Mouse (Mus musculus): ENCODE results near the gene Ninj1. TPM values are rescaled to one million over a fixed set of nuclear protein-coding genes. Genes with fewer than 3 reads are reported as not detected.
A peak's percentile ranks its signal among the peaks of the same experiment; 100 is the strongest.

The Ninj1 gene
- total RNA-seq, 2 experiments from 2014 or later, result 23.7 to 26.1 TPM

GRCm38 (mm10) chr13:49193650-49194049 is 6.4 kb downstream of the Ninj1 start:
- DNase-seq (ENCODE audit: low spot score in 2 of 2), result no peak

GRCm38 (mm10) chr13:49194811-49195210 is 7.5 kb downstream of the Ninj1 start:
- DNase-seq (ENCODE audit: low spot score in 2 of 2), result no peak

- DNase-seq (ENCODE audit: low spot score in 2 of 2), result no peak
Measured at GRCm38 (mm10) chr13:49195651-49196050, 8.4 kb downstream of the Ninj1 start.

- no peak for DNase-seq (ENCODE audit: low spot score in 2 of 2)
Measured at GRCm38 (mm10) chr13:49196211-49196610, 8.9 kb downstream of the Ninj1 start.

- no peak for DNase-seq (ENCODE audit: low spot score in 2 of 2)
Measured at GRCm38 (mm10) chr13:49196766-49197165, 9.5 kb downstream of the Ninj1 start.

GRCm38 (mm10) chr13:49198734-49199133 is 11.4 kb downstream of the Ninj1 start:
- DNase-seq (ENCODE audit: low spot score in 2 of 2), result no peak

GRCm38 (mm10) chr13:49199891-49200290 is 12.6 kb downstream of the Ninj1 start:
- DNase-seq (ENCODE audit: low spot score in 2 of 2), result no peak

GRCm38 (mm10) chr13:49200688-49201087 is 13.4 kb downstream of the Ninj1 start:
- DNase-seq (ENCODE audit: low spot score in 2 of 2), result no peak

GRCm38 (mm10) chr13:49202556-49202955 is 15.3 kb downstream of the Ninj1 start:
- no peak for DNase-seq (ENCODE audit: low spot score in 2 of 2)

- DNase-seq (ENCODE audit: low spot score in 2 of 2), result peak; percentile 74 to 80
Measured at GRCm38 (mm10) chr13:49205381-49205998, 18.2 kb downstream of the Ninj1 start.

- DNase-seq (ENCODE audit: low spot score in 2 of 2), result no peak
Measured at GRCm38 (mm10) chr13:49206341-49206740, 19.1 kb downstream of the Ninj1 start.

GRCm38 (mm10) chr13:49209306-49209705 is 22.0 kb downstream of the Ninj1 start:
- no peak for DNase-seq (ENCODE audit: low spot score in 2 of 2)

- no peak for DNase-seq (ENCODE audit: low spot score in 2 of 2)
Measured at GRCm38 (mm10) chr13:49212711-49213500, 25.6 kb downstream of the Ninj1 start.

- DNase-seq (ENCODE audit: low spot score in 2 of 2), result no peak
Measured at GRCm38 (mm10) chr13:49213531-49213932, 26.2 kb downstream of the Ninj1 start.

GRCm38 (mm10) chr13:49214454-49214853 is 27.2 kb downstream of the Ninj1 start:
- DNase-seq (ENCODE audit: low spot score in 2 of 2), result no peak

- no peak for DNase-seq (ENCODE audit: low spot score in 2 of 2)
Measured at GRCm38 (mm10) chr13:49215128-49215503, 27.8 kb downstream of the Ninj1 start.

- DNase-seq (ENCODE audit: low spot score in 2 of 2), result peak; percentile 92 to 98
Measured at GRCm38 (mm10) chr13:49215504-49216219, 28.4 kb downstream of the Ninj1 start, which contains the start of gene Card19. Gene Card19, minus strand, starts transcription at chr13:49216037.

- no peak for DNase-seq (ENCODE audit: low spot score in 2 of 2)
Measured at GRCm38 (mm10) chr13:49216220-49216552, 28.9 kb downstream of the Ninj1 start.

GRCm38 (mm10) chr13:49216808-49217561 is 29.7 kb downstream of the Ninj1 start:
- DNase-seq (ENCODE audit: low spot score in 2 of 2), result no peak

GRCm38 (mm10) chr13:49218651-49219050 is 31.4 kb downstream of the Ninj1 start:
- no peak for DNase-seq (ENCODE audit: low spot score in 2 of 2)

GRCm38 (mm10) chr13:49219367-49219766 is 32.1 kb downstream of the Ninj1 start:
- no peak for DNase-seq (ENCODE audit: low spot score in 2 of 2)

Measured in gastrocnemius, postnatal 4 days (tissue).